Mouse (Mus musculus): Measurements from ENCODE around the gene Dpm2.

GRCm38 (mm10) chr2:32551236-32551635 lies 19.4 kb upstream of the Dpm2 start:
- no peak for TF ChIP-seq CTCF (IDR thresholded peaks at IDR 0.05; ENCODE audit: borderline replicate concordance, insufficient read depth, low read depth, low read length)
- TF ChIP-seq POLR2A (IDR thresholded peaks at IDR 0.05; ENCODE audit: borderline replicate concordance, insufficient read depth, low read length): no peak

Data from cerebellum, adult 2 months (tissue).